Mouse (Mus musculus) spleen, adult 2 months (tissue): ENCODE measurements around the gene Tdp1. TPM values are rescaled to one million over a fixed set of nuclear protein-coding genes. Genes with fewer than 3 reads are reported as not detected.

Source experiments
- DNase-seq, 2 experiments: peaks; one replicate each; pipeline versions ENCODE4 v3.0.0 to v3.0.0-alpha.2; 2012 to 2021; ENCODE audit warnings: low spot score in 2 of 2, low read depth in 1 of 2
- H3K27ac ChIP-seq: fragments of 200-500 bp; 2 replicates; pipeline ENCODE4 v1.5.1; 2012; ENCODE audit warnings: low read length, inconsistent platforms; ENCODE audit not compliant: insufficient read depth
- H3K27me3 ChIP-seq: fragments of 200-500 bp; 2 replicates; pipeline ENCODE4 v1.6.1; 2012; ENCODE audit warnings: mild to moderate bottlenecking, moderate library complexity, low read length, inconsistent platforms; ENCODE audit not compliant: control insufficient read depth, insufficient read depth
- H3K36me3 ChIP-seq: fragments of 200-500 bp; 2 replicates; pipeline ENCODE4 v1.6.1; 2012; ENCODE audit warnings: mild to moderate bottlenecking, low read length, inconsistent platforms; ENCODE audit not compliant: control insufficient read depth, insufficient read depth
- H3K4me1 ChIP-seq: fragments of 200-500 bp; 2 replicates; pipeline ENCODE4 v1.6.1; 2011; ENCODE audit warnings: inconsistent platforms; ENCODE audit not compliant: control insufficient read depth, insufficient read depth, insufficient read length
- H3K4me3 ChIP-seq: fragments of 200-500 bp; 2 replicates; pipeline ENCODE4 v1.5.1; 2011; ENCODE audit warnings: mild to moderate bottlenecking, inconsistent platforms; ENCODE audit not compliant: insufficient read depth, insufficient read length; ENCODE audit errors: extremely low read depth
- CTCF ChIP-seq: fragments of 200-500 bp; IDR thresholded peaks from 2 replicates; pipeline ENCODE4 v1.5.1; 2011; ENCODE audit warnings: mild to moderate bottlenecking, inconsistent platforms; ENCODE audit not compliant: insufficient read depth, insufficient read length, insufficient replicate concordance; ENCODE audit errors: extremely low read depth
- POLR2A ChIP-seq: fragments of 200-500 bp; IDR thresholded peaks from 2 replicates; pipeline ENCODE4 v1.6.1; 2011; ENCODE audit warnings: low read depth, low read length, inconsistent platforms
- WGBS: fragments of 180-500 bp; shearing (Covaris S2); methylation state at CpG from one replicate; pipeline ENCODE4 v1.1.7; 2018; 5-methylcytosine and 5-hydroxymethylcytosine counted together
- polyA plus RNA-seq: library from polyadenylated mRNA; depleted of rRNA; stranded (reverse); fragments of >200 nt; gene quantifications from 2 replicates; pipeline ENCODE4 v1.2.3, GENCODE M21; 2012

Gene Tdp1
- polyA plus RNA-seq, 1 experiment = 8.8 TPM

- DNase-seq = no peak
- no peak overlapping the region for H3K4me3 ChIP-seq
- WGBS = 95% methylated on average over 4 of the region's 4 CpGs
- H3K4me1 ChIP-seq = no peaks in the 10 kb centered on the region
- no peak overlapping the region for H3K27ac ChIP-seq
- no peaks in the 10 kb centered on the region for H3K27me3 ChIP-seq
- H3K36me3 ChIP-seq = 0 out of 2 replicates have a peak, but pooled peaks cover 2% of the 10 kb centered on the region
- TF ChIP-seq CTCF = no peak
- no peak for TF ChIP-seq POLR2A
Measured at GRCm38 (mm10) chr12:99932245-99932644, 47.9 kb downstream of the Tdp1 start.

GRCm38 (mm10) chr12:99933630-99934029 is 49.3 kb downstream of the Tdp1 start:
- H3K4me1 ChIP-seq = no peaks in the 10 kb centered on the region
- no peak overlapping the region for H3K27ac ChIP-seq
- 0 out of 2 replicates have a peak, but pooled peaks cover 2% of the 10 kb centered on the region for H3K36me3 ChIP-seq
- 98% methylated on average over 3 of the region's 3 CpGs for WGBS
- TF ChIP-seq CTCF (no peak), POLR2A (no peak)
- no peak overlapping the region for H3K4me3 ChIP-seq
- no peak for DNase-seq
- H3K27me3 ChIP-seq = no peaks in the 10 kb centered on the region

GRCm38 (mm10) chr12:99935403-99935802 is 51.1 kb downstream of the Tdp1 start:
- no peaks in the 10 kb centered on the region for H3K4me1 ChIP-seq
- H3K27me3 ChIP-seq = no peaks in the 10 kb centered on the region
- H3K27ac ChIP-seq = no peak overlapping the region
- 95% methylated on average over 8 of the region's 8 CpGs for WGBS
- H3K4me3 ChIP-seq = no peak overlapping the region
- TF ChIP-seq CTCF (no peak), POLR2A (no peak)
- H3K36me3 ChIP-seq = no peaks in the 10 kb centered on the region
- DNase-seq = no peak

GRCm38 (mm10) chr12:99938476-99938875 is 54.2 kb downstream of the Tdp1 start:
- DNase-seq = no peak
- Histone ChIP-seq H3K27ac (no peak overlapping the region), H3K4me3 (no peak overlapping the region), H3K4me1 (peaks cover 6% of the 10 kb centered on the region; the same call in 1 of the 2 replicates), H3K36me3 (no peaks in the 10 kb centered on the region), H3K27me3 (no peaks in the 10 kb centered on the region)
- WGBS = 89% methylated on average over 4 of the region's 4 CpGs
- no peak for TF ChIP-seq POLR2A
- no peak for TF ChIP-seq CTCF

- H3K4me3 ChIP-seq = no peak overlapping the region
- TF ChIP-seq POLR2A (no peak), CTCF (no peak)
- H3K27me3 ChIP-seq = no peaks in the 10 kb centered on the region
- H3K27ac ChIP-seq = no peak overlapping the region
- H3K4me1 ChIP-seq = peaks cover 6% of the 10 kb centered on the region; the same call in 1 of the 2 replicates
- H3K36me3 ChIP-seq = no peaks in the 10 kb centered on the region
- 93% methylated on average over 6 of the region's 6 CpGs for WGBS
- no peak for DNase-seq
Measured at GRCm38 (mm10) chr12:99939179-99939578, 54.9 kb downstream of the Tdp1 start.

- DNase-seq = no peak
- no peaks in the 10 kb centered on the region for H3K27me3 ChIP-seq
- no peak overlapping the region for H3K4me3 ChIP-seq
- H3K4me1 ChIP-seq = peaks cover 6% of the 10 kb centered on the region; the same call in 1 of the 2 replicates
- H3K27ac ChIP-seq = no peak overlapping the region
- 91% methylated on average over 7 of the region's 7 CpGs for WGBS
- TF ChIP-seq POLR2A (no peak), CTCF (no peak)
- 0 out of 2 replicates have a peak, but pooled peaks cover 3% of the 10 kb centered on the region for H3K36me3 ChIP-seq
Measured at GRCm38 (mm10) chr12:99940704-99941103, 56.4 kb downstream of the Tdp1 start.

GRCm38 (mm10) chr12:99942441-99942840 is 58.1 kb downstream of the Tdp1 start:
- peak overlapping the region; percentile 19; the same call in 1 of the 2 replicates for H3K27ac ChIP-seq
- no peak for TF ChIP-seq POLR2A
- TF ChIP-seq CTCF = no peak
- 0 out of 2 replicates have a peak, but pooled peaks cover 3% of the 10 kb centered on the region for H3K36me3 ChIP-seq
- DNase-seq = peak in 1 of 2 experiments; percentile 11
- no peak overlapping the region for H3K4me3 ChIP-seq
- H3K27me3 ChIP-seq = no peaks in the 10 kb centered on the region
- WGBS = 19% methylated on average over 8 of the region's 8 CpGs
- peaks cover 6% of the 10 kb centered on the region; the same call in 1 of the 2 replicates for H3K4me1 ChIP-seq
